Mouse (Mus musculus) T-helper 2 cell (primary cell): ENCODE results near the gene Scn4b.

Source experiments
- in situ Hi-C: fragments of 300-600 bp; cut with MboI, MseI; formaldehyde crosslinking; loops from one replicate; pipeline ENCODE4 v1.15.1; 2025; ENCODE audit warnings: high pct_unique_total_duplicates

The Scn4b gene

DNA sequence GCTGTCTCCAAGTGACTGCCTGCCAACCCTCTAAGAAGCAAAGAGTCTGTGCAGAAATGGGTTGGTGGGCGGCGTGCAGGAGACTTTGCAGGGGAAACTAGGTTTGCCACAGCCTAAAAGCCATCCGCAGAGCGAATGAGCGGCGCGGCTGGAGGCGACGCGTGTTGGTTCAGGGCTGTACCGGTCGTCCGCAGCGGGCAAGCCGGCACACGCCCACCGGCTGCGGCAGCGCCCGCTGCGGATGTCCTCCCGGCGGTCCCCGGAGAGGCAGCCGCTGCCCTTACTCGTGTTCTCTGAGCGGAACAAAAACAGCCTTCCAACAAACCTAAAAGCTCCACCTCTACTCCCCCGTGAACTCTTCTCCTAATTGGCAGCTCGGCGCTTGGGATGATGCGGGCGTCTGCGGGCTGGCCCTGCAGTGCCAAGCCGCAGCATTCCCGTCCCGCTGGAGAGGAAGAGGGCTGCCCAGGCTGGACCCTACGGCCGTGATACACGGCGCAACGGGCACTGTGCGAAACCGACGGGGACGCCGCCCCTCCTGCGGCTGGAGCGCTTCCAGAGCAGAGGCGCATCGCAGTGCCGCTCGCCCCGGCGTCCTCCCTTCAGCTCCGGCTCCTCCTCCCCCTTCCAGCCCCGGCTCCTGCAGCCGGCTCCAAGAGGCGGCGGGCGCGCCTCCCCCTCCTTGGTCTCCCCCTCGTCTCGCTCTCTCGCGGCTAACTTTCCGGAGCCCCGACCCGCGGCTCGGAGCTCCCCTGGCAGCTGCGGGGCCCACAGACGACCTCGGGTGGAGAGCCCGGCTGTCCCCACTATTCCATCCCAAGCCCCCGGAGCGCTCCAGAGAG, at the start of gene Scn4b:
Gene Scn4b, plus strand, starts transcription at position 205 of the 842 bp plus-strand sequence.
- in situ Hi-C loops, result no loop called here

DNA sequence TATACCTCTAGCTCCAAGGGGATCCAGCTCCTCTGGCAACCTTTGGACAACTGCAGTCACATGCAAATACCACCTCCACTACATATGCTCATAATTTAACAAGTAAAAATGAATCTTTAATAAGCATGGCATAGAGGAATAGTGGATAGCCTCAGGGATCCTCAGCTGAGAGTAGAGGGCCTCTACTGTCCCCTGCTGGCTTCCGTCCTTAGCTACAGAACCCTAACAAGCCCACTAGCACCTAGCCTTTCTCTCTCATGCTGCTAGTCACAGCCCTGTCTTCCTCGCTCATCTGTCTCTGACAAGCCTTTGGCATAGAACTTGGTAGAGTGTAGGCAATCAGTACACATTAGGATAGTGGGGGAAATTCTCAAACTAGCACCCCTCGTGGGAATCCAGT, 47.4 kb upstream of the Scn4b start:
- in situ Hi-C loops, result no loop called here

DNA sequence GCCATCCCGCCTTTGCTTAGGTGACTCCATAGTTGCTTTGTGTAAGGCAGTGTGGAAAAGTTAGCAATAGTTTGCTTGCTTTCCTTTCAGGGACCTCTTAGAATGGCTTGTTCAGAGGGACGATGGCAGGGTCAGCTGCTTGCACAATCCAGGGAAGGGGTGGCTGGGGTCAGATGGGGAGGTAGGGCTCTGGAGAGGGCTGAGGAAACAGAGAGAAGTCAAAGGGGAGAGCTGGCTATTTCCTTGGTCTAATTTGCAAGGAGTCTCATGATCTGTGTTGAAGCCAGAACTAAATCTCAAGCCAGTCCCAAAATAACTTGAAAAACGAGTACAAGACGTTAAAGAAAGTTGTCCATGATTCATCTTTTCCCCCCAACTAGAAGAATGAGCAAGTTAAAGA, 45.6 kb upstream of the Scn4b start:
- in situ Hi-C loops, result no loop called here

DNA sequence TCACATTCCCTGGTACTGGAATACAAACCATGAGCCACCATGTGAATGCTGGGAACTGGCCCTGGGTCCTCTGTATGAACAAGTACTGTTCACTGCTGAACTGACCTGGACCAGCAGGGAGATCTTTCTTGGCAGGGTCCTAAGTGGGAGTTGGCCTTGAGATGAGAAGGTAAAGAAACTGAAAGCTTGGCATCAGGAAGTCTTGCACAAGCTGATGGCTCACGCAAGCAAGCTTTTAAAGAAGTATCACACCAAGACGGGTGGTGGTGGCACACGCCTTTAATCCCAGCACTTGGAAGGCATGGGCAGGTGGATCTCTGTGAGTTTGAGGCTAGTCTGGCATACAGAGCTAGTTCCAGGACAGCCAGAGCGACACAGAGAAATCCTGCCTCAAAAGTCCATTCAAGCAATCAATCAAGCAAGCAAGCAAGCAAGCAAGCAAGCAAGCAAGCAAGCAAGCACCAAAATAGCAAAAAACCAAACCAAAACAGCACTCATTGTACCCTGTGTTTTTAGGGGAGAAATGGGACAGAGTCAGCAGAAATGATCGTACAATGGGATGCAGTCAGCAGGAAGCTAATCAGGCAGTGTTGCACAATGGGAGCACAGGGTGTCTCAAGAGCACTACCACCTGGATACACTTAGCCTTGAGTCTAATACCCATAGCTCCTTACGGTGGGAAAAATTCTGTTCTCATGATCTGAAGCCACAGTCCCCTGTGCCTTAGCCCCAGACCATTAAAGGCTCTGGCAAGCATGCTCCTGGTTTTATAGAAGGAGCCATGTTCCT, 42.9 kb upstream of the Scn4b start:
- in situ Hi-C loops, result no loop called here

DNA sequence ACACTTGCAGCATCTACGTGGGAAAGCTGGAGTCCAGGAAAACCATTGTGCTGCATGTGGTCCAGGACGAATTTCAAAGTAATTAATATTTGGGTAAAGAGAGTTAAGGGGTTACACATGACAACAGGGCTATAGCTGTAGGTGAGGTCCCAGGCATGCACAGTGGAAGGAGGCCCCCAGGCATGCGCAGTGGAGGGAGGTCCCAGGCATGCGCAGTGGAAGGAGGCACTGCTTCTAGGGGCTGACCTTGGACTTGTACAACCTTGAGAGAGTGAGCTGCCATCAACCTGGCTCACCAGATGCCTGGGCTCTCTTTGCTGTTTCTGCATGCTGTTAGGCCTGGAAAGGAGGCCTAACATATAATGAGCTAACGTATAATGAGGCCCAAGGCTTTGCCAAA, 40.3 kb upstream of the Scn4b start:
- in situ Hi-C loops, result no loop called here

DNA sequence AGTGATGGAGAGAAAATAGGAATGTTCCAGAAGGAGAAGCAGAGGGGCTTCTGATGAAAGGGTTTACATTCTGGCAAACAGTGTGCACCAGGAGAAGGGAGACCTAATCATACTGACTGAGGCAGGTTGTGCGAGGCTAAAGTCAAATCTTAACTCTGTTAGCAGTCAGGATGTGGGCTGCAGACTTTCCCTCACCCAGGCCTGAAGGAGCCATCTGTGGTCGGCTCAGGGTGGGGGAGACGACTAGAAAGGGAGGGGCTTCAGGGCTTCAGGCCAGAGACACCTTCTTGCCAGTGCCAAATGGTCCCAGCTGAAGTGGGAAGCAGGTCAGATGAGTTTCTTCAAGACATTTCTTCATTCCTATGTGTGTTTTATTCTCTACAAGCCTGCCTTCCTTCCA, 39.8 kb upstream of the Scn4b start:
- in situ Hi-C loops, result no loop called here

DNA sequence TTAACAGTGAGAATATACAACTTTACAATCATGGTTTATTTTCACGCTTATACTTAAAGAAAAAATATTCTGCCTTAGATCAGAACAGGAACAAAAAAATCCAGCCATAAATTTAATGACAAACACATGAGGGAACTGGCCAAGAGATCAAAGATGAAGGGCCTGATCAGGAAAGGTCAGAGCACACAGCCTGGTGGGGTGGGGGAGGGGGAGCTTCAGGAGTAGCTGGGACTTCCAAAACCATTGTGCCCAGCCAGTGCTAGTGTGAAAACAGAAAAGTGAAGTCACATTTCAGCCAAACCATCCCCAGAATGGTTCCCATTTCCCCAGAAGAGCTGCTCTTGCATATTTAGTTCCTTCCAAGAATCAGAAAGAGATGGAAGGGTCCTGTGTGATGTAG, 35.7 kb upstream of the Scn4b start:
- in situ Hi-C loops, result loop anchor here (10.0 kb wide), 1 partner anchor 288 kb away; no protein-coding TSS in a partner anchor

DNA sequence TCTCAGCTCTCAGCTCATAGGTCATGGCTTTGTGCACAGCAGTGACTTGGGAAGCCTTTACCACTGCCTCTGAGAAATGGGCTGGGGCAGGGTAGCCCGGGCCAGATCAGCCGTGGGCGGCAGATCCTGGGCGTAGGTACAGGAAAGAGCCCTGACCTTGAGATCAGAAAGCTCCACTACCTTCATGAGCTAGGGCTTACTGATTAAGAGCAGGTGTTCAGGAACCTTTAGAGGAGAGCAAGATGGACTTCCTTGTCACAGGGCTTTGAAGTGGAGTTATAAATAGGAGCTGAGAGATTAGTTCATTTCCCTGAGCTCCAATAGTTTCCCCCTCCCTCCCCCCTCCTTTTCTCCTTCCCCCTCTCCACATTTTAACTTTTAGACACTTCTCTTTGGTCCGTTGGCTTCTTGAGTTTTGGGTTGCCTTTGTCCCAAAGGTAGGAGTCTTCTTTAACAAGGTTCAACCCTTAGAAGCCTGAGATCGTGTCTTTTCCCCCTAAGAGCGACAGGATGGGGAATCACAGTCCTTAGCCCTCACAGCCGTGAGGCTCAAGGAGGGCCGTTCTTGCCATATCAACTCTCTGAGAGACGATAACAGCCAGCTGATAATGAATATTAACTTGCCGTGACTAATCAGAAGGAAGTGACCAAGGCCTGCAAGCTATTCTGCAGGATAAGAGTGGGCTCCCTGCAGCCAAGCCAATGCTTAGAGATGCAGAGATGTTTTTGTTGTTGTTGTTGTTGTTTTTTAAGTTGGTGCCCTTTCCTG, 34.8 kb upstream of the Scn4b start:
- in situ Hi-C loops, result loop anchor here (10.0 kb wide), 1 partner anchor 289 kb away; no protein-coding TSS in a partner anchor

DNA sequence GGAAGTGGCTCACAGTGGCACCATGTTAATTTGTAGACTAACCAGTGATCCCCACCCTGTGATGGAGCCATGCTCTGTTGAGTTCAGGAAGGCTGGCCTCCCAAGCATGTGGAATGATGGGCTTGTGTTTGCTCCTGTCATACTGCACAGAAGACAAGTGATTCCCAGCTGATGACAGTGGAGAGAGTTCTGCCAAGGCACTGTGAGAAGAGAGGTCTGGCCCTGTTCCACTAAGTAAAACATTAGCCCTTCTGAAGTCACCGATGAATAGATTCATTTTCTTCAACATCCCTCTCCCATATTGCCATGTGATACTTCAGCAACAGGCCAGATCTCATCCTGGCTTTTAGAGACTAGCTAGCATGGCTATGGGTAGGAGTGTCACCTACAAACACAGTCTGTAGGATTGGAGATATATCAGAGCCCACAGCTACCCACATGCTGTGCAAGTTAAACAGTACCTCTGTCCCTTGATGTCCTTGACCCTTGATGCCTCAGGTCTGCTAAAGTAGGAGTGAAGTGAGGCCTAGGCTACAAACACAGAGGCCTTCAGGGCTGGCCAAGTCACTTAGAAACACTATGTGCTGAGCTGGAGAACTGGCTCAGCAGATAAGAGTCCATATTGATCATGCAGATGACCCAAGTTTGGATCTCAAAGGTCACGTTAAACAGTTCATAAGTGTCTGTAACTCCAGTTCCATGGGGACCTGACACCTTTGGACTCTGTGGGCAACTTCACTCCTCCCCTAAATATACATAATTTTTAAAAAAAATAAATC, 32.4 kb upstream of the Scn4b start:
- in situ Hi-C loops, result loop anchor here (10.0 kb wide), 1 partner anchor 291 kb away; no protein-coding TSS in a partner anchor

DNA sequence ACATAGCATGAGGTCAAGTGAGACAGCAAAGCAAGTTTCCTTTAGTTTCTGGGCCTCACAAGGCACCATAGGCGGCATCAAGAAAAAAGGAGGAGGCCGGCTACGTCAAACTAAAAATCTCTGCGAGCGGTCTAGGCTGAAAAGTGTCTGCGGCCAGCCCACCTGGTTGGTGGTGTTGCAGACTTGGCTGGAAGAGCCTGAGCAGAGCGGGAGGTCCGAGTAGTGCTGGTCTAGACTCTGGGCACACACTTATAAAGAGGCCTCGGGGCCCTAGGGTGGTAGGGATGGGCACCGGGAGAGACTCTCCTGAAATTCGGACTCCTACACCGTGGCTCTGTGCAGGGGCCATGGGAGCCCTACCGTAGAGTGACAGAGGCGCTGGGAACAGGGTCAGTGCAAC, 22.5 kb upstream of the Scn4b start:
- in situ Hi-C loops, result no loop called here

DNA sequence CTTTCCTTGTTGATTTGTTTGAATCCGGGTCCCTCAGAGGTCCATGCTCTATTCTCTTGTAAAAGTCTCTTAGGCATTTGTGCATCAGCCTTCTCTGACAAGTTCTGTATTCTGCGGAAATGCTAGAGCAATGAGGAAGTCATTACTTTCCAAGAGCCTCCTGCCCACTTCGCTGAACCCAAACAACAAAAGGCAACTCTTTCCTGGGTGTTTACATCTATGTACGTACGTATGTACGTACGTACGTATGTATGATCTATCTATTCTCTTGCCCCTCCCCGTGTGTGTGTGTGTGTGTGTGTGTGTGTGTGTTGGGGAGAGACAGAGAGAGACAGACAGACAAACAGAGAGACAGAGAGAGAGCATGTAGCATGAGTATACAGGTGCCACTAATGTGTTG, 21.4 kb upstream of the Scn4b start:
- in situ Hi-C loops, result no loop called here

DNA sequence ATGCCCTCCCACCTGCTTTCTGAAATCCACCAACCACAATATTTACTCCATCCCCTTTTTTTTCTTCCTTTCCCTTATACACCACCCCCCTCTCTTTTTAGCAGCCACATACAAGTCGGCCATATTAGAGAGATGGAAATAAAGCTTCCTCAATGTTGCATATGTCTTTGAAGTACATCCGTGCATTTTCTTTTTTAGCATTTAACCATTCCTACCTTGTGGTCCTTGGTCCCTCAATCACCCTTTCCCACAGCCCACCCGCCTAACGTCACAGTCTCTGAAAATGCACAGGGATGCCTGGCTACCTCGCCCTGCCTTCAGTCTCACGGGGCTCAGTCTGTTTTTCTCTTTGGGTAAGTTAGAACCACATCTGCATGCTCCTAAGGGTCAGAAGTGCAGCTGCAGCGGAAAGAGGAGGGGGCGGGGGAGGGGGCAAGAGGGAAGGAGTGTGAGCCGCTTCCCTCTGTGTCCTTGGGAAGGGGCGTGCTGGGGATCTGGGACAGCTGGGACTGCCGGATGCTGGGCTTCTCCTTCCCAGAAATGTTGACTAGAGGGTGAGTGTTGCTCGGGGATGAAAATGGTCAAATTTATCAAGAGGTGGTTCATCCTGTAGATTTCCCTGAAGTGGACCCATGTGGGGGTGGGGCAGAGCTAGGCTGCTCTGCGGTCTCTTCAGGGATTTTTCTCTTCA, 20.3 kb upstream of the Scn4b start, which contains the start of gene Scn2b:
Gene Scn2b, plus strand, starts transcription at position 42 of the 691 bp plus-strand sequence.
- in situ Hi-C loops, result no loop called here

DNA sequence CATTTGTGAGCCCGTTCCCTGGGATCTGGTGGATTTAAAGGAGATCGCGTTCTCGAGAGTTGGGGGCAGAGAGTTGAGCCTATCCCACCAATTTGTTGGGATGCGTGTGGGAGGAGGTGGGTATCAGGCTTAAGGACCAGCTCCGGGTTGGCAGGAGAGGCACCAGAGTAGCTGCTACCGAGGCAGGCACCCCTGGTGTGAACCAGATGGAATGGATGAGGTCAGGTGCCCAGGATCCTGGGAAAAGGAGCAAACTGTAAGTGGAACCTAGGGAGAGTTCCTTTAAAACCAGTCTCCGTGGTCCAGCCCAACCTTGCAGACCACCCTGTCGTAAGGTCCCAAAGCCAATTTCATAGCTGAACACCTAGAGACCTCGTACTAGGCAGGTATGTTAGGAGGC, 19.6 kb upstream of the Scn4b start:
- in situ Hi-C loops, result no loop called here

DNA sequence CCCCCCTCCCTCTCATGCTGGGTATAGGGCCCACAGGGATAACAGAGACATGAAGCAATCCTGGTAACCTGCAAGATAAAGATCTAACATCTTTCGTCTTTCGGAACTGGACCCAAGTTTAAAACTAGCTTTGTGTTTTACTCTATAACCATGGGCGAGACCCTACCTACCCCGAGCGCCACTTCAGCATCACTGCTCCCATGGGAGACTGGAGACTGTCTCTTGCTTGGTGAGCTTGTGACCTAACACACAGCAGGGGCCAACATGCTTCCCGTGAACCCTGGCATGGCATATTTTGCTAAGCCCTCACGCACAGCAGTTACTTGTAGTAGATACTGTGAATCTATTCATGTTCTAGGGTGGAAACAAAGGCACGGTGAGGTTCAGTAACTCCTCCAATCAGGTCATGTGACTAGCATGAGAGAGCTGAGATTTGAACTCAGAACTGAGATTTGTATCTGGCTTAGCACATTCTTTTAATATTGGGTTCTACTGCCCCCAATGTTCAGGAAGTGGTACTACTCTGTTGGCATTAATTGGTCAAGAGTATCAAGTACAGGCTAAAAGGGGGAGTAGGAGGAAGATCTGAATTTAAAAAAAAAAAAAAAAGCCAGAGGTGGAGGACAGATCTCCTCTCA, 18.8 kb upstream of the Scn4b start:
- in situ Hi-C loops, result no loop called here

DNA sequence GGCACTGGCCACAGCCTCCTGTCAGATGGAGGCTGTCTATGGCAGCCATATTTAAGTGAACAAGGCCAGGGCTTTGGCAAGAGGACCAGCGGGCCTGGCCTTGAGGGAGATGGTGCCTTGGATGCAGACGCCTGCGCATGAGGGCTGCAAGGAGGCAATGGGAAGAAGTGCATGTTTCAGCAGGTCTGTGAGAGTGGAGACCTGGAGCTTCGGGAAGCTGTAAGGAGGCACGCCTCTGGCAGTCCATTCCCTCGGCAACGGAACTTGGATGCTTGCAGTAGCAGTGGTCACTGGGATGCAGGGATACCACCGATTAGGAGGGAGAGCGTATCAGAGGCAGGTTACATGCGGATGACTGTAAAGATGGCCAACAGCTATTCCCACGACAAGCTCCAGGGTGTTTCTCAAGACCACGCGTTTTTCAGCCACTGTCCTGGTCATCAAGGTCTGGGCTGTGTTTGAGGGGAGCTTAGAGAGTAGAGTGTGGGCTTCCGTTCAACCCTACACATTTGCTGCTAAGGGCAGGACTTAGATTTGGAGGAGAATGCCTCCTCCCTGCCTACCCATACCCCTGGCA, 18.2 kb upstream of the Scn4b start:
- in situ Hi-C loops, result no loop called here

DNA sequence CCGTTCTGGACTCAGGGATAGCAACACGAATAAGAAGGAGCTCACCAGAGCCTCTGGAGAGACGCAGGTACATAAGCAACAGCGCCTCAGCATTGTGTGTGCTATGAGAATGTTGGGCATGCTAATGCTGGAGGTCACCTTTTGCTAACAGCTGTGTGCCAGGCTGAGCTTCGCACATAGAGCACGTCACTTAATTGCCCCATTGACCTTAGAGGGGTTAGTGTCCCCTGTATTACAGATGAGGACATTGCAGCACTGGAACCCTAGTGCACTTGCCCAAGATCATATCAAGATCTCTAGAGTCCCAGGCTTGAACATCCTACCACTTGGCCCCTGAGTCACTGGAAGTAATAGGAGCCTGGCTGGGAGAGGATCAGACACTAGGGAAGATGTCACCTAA, 17.6 kb upstream of the Scn4b start:
- in situ Hi-C loops, result no loop called here

DNA sequence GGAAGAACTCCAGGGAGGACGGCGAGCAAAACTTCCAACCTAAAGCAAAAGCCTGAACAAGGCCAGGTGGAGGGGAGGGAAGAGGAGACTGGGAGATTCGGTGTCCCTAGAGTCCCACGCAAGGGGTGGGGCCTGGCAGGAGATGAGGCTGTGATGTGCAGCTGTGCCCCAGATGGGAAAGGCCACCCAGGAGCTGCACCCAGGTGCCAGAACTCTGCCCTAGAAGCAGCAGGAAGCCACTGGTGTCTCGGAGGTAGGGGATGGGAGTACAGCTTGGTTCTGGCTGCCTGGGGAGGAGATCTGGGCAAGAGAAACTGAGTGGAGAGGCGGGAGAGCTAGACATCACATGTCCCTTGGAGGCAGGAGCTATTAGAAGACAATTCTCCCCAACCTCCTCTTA, 17.2 kb upstream of the Scn4b start:
- in situ Hi-C loops, result no loop called here

DNA sequence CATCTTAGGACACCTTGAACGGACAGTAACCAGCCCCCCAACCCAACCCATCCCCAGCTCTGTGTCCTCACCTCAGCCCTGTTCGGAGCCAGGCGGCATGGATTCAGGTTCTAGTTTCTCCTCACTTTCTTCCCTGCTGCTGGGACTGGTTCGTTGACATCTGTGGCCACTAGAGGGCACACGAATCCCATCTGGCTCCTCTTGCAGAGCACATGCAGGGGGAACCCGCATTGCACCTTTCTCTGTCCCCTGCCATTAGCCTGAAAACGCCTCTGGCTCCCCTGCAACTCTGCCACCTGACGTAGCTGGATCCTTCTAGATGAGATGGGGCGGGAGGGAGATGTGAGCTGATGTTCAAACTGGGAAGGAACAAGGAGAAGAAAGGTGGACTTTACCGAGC, 16.4 kb upstream of the Scn4b start:
- in situ Hi-C loops, result no loop called here

DNA sequence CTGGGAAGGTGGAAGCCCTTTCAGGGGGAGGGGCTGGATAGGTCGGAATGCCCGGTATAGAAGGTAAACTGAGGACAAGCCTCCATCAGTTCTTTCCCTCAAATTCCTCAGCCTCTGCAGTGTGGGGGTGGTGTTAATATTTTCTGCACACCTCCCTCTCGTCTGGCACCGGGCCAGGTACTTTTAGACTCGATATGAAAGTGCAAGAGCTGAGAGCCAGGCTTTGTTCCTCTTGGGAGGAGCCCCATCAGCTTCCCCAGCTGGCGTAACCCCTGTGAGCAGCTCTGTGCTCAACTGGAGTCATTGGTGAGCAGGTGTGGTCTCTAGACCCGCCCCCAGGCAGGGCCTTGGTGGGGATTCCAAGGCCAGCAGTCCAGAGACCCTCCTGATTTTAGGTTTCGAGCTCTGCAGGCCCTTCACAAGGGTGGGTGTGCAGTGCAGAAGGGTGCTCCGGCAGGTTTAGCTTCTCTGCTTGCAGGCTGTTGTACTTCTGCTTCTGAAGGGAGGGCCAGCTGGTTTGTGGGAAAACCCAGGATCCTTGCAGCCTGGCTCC, 15.9 kb upstream of the Scn4b start:
- in situ Hi-C loops, result no loop called here
